10 mouse cellular contexts compared by ENCODE assay signal in the genomic region with DNA sequence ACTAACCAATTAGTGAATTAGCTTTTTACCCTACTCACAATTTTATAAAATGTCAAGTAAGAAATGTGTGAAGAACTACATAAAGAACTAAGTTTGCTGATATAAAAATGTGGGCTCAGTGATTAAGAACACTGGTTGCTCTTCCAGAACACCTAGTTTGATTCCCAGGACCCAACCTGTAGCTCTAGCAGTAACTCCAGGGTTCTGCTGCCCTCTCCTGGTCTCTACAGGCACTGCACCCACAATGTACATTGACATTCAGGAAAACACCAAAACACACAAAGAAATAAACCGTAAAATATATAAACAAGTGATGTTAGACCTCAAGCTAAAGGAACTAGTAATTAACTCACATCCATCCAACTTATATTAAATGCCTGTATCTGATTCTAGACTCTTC. TPM values are rescaled to one million over a fixed set of nuclear protein-coding genes. Genes with fewer than 3 reads are reported as not detected.
A peak's percentile ranks its signal among the peaks of the same experiment; 100 is the strongest.
DNase-seq lines count a peak whose midpoint lies in the region; ATAC-seq and TF ChIP-seq lines count a peak whose summit lies in the region.
"Had no signal": no experiment of that assay in that cellular context is flagged by ENCODE, and none has a peak within 500 bp of the region (broad histone marks: within the 10 kb centered on the region; RNA-seq: fewer than 3 reads in every experiment).

No protein-coding gene starts in this region.

- CTCF ChIA-PET in Patski (lab: Charles Lee), result interaction anchor here (0.6 to 2.5 kb wide), 12 partner anchors 8 to 977 kb away, joined by 3 to 16 read pairs (median 4); partner anchors contain the start of genes B430218F22Rik and Mrps30

- TF ChIP-seq CTCF in Patski (IDR thresholded peaks at IDR 0.05), result peak; percentile 94
- peak; percentile 89 for TF ChIP-seq CTCF in gastrocnemius, adult 2 months (IDR thresholded peaks at IDR 0.05)

- H3K4me3 ChIP-seq in gastrocnemius, adult 2 months, result no peak overlapping the region
- H3K4me3 ChIP-seq: erythroblast, embryonic 14.5 days; midbrain, embryonic 12.5 days had no signal

- peak; percentile 69 to 81 for DNase-seq in left cerebral cortex, adult 18-20 months (ENCODE audit: low spot score in 2 of 2)
- DNase-seq in left cerebral cortex, adult 11 months (ENCODE audit: low spot score), result no peak
- no peak for DNase-seq in Patski (ENCODE audit: low read depth, low spot score)
- peak; percentile 63 for DNase-seq in cerebellum, adult 9-10 months
- DNase-seq in gastrocnemius, adult 2 months, result peak; percentile 51
- peak; percentile 40 for DNase-seq in layer of hippocampus, adult 9-11 months
- DNase-seq in spleen, postnatal 14 days (ENCODE audit: low spot score in 2 of 2), result peak; percentile 9 to 35

- ATAC-seq in Patski, result no peak
- peak; percentile 96 for ATAC-seq in megakaryocyte, adult 5-6 weeks (ENCODE audit: poor library complexity, severe bottlenecking)

- POLR2A ChIA-PET in Patski (lab: Charles Lee), result no interaction called here

- intact Hi-C loops in gastrocnemius, adult 2 months (cut with DNase I), result no loop called here

- no peaks in the 10 kb centered on the region for H3K27me3 ChIP-seq in Patski
- H3K27me3 ChIP-seq: midbrain, embryonic 12.5 days had no signal

- in situ Hi-C loops in Patski (cut with MboI; ENCODE audit: low pct_unique_long_range_greater_than_20kb), result no loop called here

- no peak overlapping the region for H3K27ac ChIP-seq in gastrocnemius, adult 2 months
- H3K27ac ChIP-seq: midbrain, embryonic 12.5 days had no signal

RNA-seq across cellular contexts. Expression of gene B430218F22Rik, which starts 7.3 kb away (rescaled TPM):
- under 1 TPM; 0.23 TPM for total RNA-seq in left cerebral cortex, adult 18-20 months (2021)
- polyA plus RNA-seq in Patski (2021), result 0.37 TPM
- not detected for total RNA-seq in gastrocnemius, adult 2 months (2021)
- total RNA-seq in megakaryocyte, adult 5-6 weeks (2015), result 0.11 and 0.20 TPM in 2 replicates
- not detected in 2 replicates for total RNA-seq in megakaryocyte, adult 5-6 weeks (2017)
- polyA plus RNA-seq: erythroblast, embryonic 14.5 days had no signal

RNA-seq across cellular contexts. Expression of gene Mrps30, which starts 7.9 kb away (rescaled TPM):
- total RNA-seq in left cerebral cortex, adult 18-20 months (2021), result 10 to 100 TPM; 16.5 to 19.1 TPM
- polyA plus RNA-seq in Patski (2021), result 23.2 TPM
- total RNA-seq in gastrocnemius, adult 2 months (2021), result 10 to 100 TPM; 16.0 to 16.8 TPM
- 21.7 and 24.2 TPM in 2 replicates for total RNA-seq in megakaryocyte, adult 5-6 weeks (2015)
- 26.1 and 29.9 TPM in 2 replicates for total RNA-seq in megakaryocyte, adult 5-6 weeks (2017)

Comparison
In these comparisons a context has a peak if more than half of its experiments do, and no peak if none do; other contexts are left out.
1. DNase-seq: peak in left cerebral cortex, adult 18-20 months (2 of 2), cerebellum, adult 9-10 months (single experiment), gastrocnemius, adult 2 months (single experiment), layer of hippocampus, adult 9-11 months (single experiment) and spleen, postnatal 14 days (2 of 2); none in left cerebral cortex, adult 11 months (single experiment) and Patski (single experiment).